Mouse (Mus musculus): Measurements from ENCODE around the gene Tnfaip8l3.

- TF ChIP-seq CTCF (IDR thresholded peaks at IDR 0.05; ENCODE audit: low read depth) (no peak), EP300 (IDR thresholded peaks at IDR 0.05; ENCODE audit: low read depth) (no peak)
Measured at GRCm38 (mm10) chr9:54063655-54064054, 4.5 kb downstream of the Tnfaip8l3 start.
